Mouse (Mus musculus): ENCODE measurements around the gene Cntrob. TPM values are rescaled to one million over a fixed set of nuclear protein-coding genes. Genes with fewer than 3 reads are reported as not detected.

Cntrob gene
- polyA plus RNA-seq, 1 experiment from 2014 or later = 17.1 TPM

- Histone ChIP-seq H3K4me3 (ENCODE audit: low read depth, low read length) (no peak overlapping the region), H3K4me2 (no peak overlapping the region), H3K36me3 (ENCODE audit: control insufficient read depth, insufficient read depth, low read length) (no peaks in the 10 kb centered on the region), H3K27me3 (replicated peaks; ENCODE audit: control insufficient read depth, insufficient read depth, low read length) (peaks cover 18% of the 10 kb centered on the region), H3K4me1 (replicated peaks; ENCODE audit: control insufficient read depth, insufficient read depth, low read length) (no peaks in the 10 kb centered on the region), H3K27ac (ENCODE audit: low read depth, low read length) (no peak overlapping the region), H3K9me3 (ENCODE audit: control insufficient read depth, low read length) (no peaks in the 10 kb centered on the region), H3K9ac (ENCODE audit: low read depth, low read length) (no peak overlapping the region)
- WGBS = 35% methylated on average over 16 of the region's 16 CpGs
- DNase-seq (ENCODE audit: low spot score) = peak; percentile 74
- ATAC-seq (replicated peaks; ENCODE audit: low FRiP score) = no peak
Measured at GRCm38 (mm10) chr11:69272122-69272740, 51.3 kb downstream of the Cntrob start.

GRCm38 (mm10) chr11:69269575-69269974 is 54.0 kb downstream of the Cntrob start:
- H3K9ac ChIP-seq (ENCODE audit: low read depth, low read length) = no peak overlapping the region
- peaks cover 18% of the 10 kb centered on the region for H3K27me3 ChIP-seq (replicated peaks; ENCODE audit: control insufficient read depth, insufficient read depth, low read length)
- DNase-seq (ENCODE audit: low spot score) (peak; percentile 55), ATAC-seq (replicated peaks; ENCODE audit: low FRiP score) (no peak)
- H3K36me3 ChIP-seq (ENCODE audit: control insufficient read depth, insufficient read depth, low read length) = no peaks in the 10 kb centered on the region
- no peaks in the 10 kb centered on the region for H3K4me1 ChIP-seq (replicated peaks; ENCODE audit: control insufficient read depth, insufficient read depth, low read length)
- H3K9me3 ChIP-seq (ENCODE audit: control insufficient read depth, low read length) = no peaks in the 10 kb centered on the region
- H3K27ac ChIP-seq (ENCODE audit: low read depth, low read length) = no peak overlapping the region
- 16% methylated on average over 13 of the region's 13 CpGs for WGBS
- no peak overlapping the region for H3K4me3 ChIP-seq (ENCODE audit: low read depth, low read length)
- no peak overlapping the region for H3K4me2 ChIP-seq

- no peaks in the 10 kb centered on the region for H3K36me3 ChIP-seq (ENCODE audit: control insufficient read depth, insufficient read depth, low read length)
- no peak overlapping the region for H3K27ac ChIP-seq (ENCODE audit: low read depth, low read length)
- DNase-seq (ENCODE audit: low spot score) = no peak
- H3K4me3 ChIP-seq (ENCODE audit: low read depth, low read length) = no peak overlapping the region
- 77% methylated on average over 13 of the region's 13 CpGs for WGBS
- H3K4me2 ChIP-seq = no peak overlapping the region
- no peak for ATAC-seq (replicated peaks; ENCODE audit: low FRiP score)
- no peaks in the 10 kb centered on the region; the same call in 1 of the 2 replicates for H3K4me1 ChIP-seq (replicated peaks; ENCODE audit: control insufficient read depth, insufficient read depth, low read length)
- no peaks in the 10 kb centered on the region for H3K9me3 ChIP-seq (ENCODE audit: control insufficient read depth, low read length)
- no peak overlapping the region for H3K9ac ChIP-seq (ENCODE audit: low read depth, low read length)
- peaks cover 18% of the 10 kb centered on the region for H3K27me3 ChIP-seq (replicated peaks; ENCODE audit: control insufficient read depth, insufficient read depth, low read length)
Measured at GRCm38 (mm10) chr11:69268100-69268499, 55.5 kb downstream of the Cntrob start.

- Histone ChIP-seq H3K9ac (ENCODE audit: low read depth, low read length) (no peak overlapping the region), H3K36me3 (ENCODE audit: control insufficient read depth, insufficient read depth, low read length) (no peaks in the 10 kb centered on the region), H3K4me1 (replicated peaks; ENCODE audit: control insufficient read depth, insufficient read depth, low read length) (no peaks in the 10 kb centered on the region; the same call in 1 of the 2 replicates), H3K27ac (ENCODE audit: low read depth, low read length) (no peak overlapping the region), H3K9me3 (ENCODE audit: control insufficient read depth, low read length) (no peaks in the 10 kb centered on the region), H3K4me3 (ENCODE audit: low read depth, low read length) (no peak overlapping the region), H3K4me2 (no peak overlapping the region), H3K27me3 (replicated peaks; ENCODE audit: control insufficient read depth, insufficient read depth, low read length) (peaks cover 18% of the 10 kb centered on the region)
- DNase-seq (ENCODE audit: low spot score) (no peak), ATAC-seq (replicated peaks; ENCODE audit: low FRiP score) (no peak)
- 32% methylated on average over 7 of the region's 7 CpGs for WGBS
Measured at GRCm38 (mm10) chr11:69267341-69267740, 56.2 kb downstream of the Cntrob start.

GRCm38 (mm10) chr11:69266253-69266652 is 57.3 kb downstream of the Cntrob start:
- ATAC-seq (replicated peaks; ENCODE audit: low FRiP score) (no peak), DNase-seq (ENCODE audit: low spot score) (no peak)
- H3K4me2 ChIP-seq = peak overlapping the region; percentile 17; the same call in 1 of the 2 replicates
- H3K27ac ChIP-seq (ENCODE audit: low read depth, low read length) = no peak overlapping the region
- H3K27me3 ChIP-seq (replicated peaks; ENCODE audit: control insufficient read depth, insufficient read depth, low read length) = peaks cover 15% of the 10 kb centered on the region
- WGBS = 21% methylated on average over 10 of the region's 10 CpGs
- H3K36me3 ChIP-seq (ENCODE audit: control insufficient read depth, insufficient read depth, low read length) = no peaks in the 10 kb centered on the region
- no peaks in the 10 kb centered on the region for H3K9me3 ChIP-seq (ENCODE audit: control insufficient read depth, low read length)
- H3K9ac ChIP-seq (ENCODE audit: low read depth, low read length) = no peak overlapping the region
- no peak overlapping the region; the same call in 1 of the 2 replicates for H3K4me3 ChIP-seq (ENCODE audit: low read depth, low read length)
- H3K4me1 ChIP-seq (replicated peaks; ENCODE audit: control insufficient read depth, insufficient read depth, low read length) = no peaks in the 10 kb centered on the region; the same call in 1 of the 2 replicates

GRCm38 (mm10) chr11:69265410-69265809 is 58.2 kb downstream of the Cntrob start:
- Histone ChIP-seq H3K9ac (ENCODE audit: low read depth, low read length) (no peak overlapping the region), H3K9me3 (ENCODE audit: control insufficient read depth, low read length) (no peaks in the 10 kb centered on the region), H3K36me3 (ENCODE audit: control insufficient read depth, insufficient read depth, low read length) (no peaks in the 10 kb centered on the region), H3K4me1 (replicated peaks; ENCODE audit: control insufficient read depth, insufficient read depth, low read length) (no peaks in the 10 kb centered on the region; the same call in 1 of the 2 replicates), H3K27me3 (replicated peaks; ENCODE audit: control insufficient read depth, insufficient read depth, low read length) (peaks cover 15% of the 10 kb centered on the region), H3K4me3 (ENCODE audit: low read depth, low read length) (no peak overlapping the region), H3K27ac (ENCODE audit: low read depth, low read length) (no peak overlapping the region), H3K4me2 (no peak overlapping the region)
- no peak for ATAC-seq (replicated peaks; ENCODE audit: low FRiP score)
- no peak for DNase-seq (ENCODE audit: low spot score)
- WGBS = 65% methylated on average over 9 of the region's 9 CpGs

- Histone ChIP-seq H3K36me3 (ENCODE audit: control insufficient read depth, insufficient read depth, low read length) (no peaks in the 10 kb centered on the region), H3K9me3 (ENCODE audit: control insufficient read depth, low read length) (no peaks in the 10 kb centered on the region), H3K4me3 (ENCODE audit: low read depth, low read length) (no peak overlapping the region), H3K27me3 (replicated peaks; ENCODE audit: control insufficient read depth, insufficient read depth, low read length) (peaks cover 15% of the 10 kb centered on the region), H3K4me2 (no peak overlapping the region), H3K9ac (ENCODE audit: low read depth, low read length) (no peak overlapping the region), H3K27ac (ENCODE audit: low read depth, low read length) (no peak overlapping the region), H3K4me1 (replicated peaks; ENCODE audit: control insufficient read depth, insufficient read depth, low read length) (no peaks in the 10 kb centered on the region; the same call in 1 of the 2 replicates)
- ATAC-seq (replicated peaks; ENCODE audit: low FRiP score) = no peak
- WGBS = 51% methylated on average over 2 of the region's 2 CpGs
- DNase-seq (ENCODE audit: low spot score) = no peak
Measured at GRCm38 (mm10) chr11:69264276-69264675, 59.3 kb downstream of the Cntrob start.

GRCm38 (mm10) chr11:69260111-69260510 is 63.5 kb downstream of the Cntrob start:
- no peak for ATAC-seq (replicated peaks; ENCODE audit: low FRiP score)
- WGBS = 88% methylated on average over 1 of the region's 1 CpGs
- Histone ChIP-seq H3K9ac (ENCODE audit: low read depth, low read length) (no peak overlapping the region), H3K36me3 (ENCODE audit: control insufficient read depth, insufficient read depth, low read length) (no peaks in the 10 kb centered on the region), H3K27ac (ENCODE audit: low read depth, low read length) (no peak overlapping the region), H3K27me3 (replicated peaks; ENCODE audit: control insufficient read depth, insufficient read depth, low read length) (no peaks in the 10 kb centered on the region), H3K4me1 (replicated peaks; ENCODE audit: control insufficient read depth, insufficient read depth, low read length) (no peaks in the 10 kb centered on the region; the same call in 1 of the 2 replicates), H3K4me2 (no peak overlapping the region), H3K9me3 (ENCODE audit: control insufficient read depth, low read length) (no peaks in the 10 kb centered on the region), H3K4me3 (ENCODE audit: low read depth, low read length) (no peak overlapping the region)
- DNase-seq (ENCODE audit: low spot score) = no peak

- Histone ChIP-seq H3K9ac (ENCODE audit: low read depth, low read length) (no peak overlapping the region), H3K4me2 (no peak overlapping the region), H3K4me3 (ENCODE audit: low read depth, low read length) (no peak overlapping the region), H3K27ac (ENCODE audit: low read depth, low read length) (no peak overlapping the region), H3K9me3 (ENCODE audit: control insufficient read depth, low read length) (no peaks in the 10 kb centered on the region), H3K36me3 (ENCODE audit: control insufficient read depth, insufficient read depth, low read length) (no peaks in the 10 kb centered on the region), H3K27me3 (replicated peaks; ENCODE audit: control insufficient read depth, insufficient read depth, low read length) (no peaks in the 10 kb centered on the region), H3K4me1 (replicated peaks; ENCODE audit: control insufficient read depth, insufficient read depth, low read length) (no peaks in the 10 kb centered on the region)
- DNase-seq (ENCODE audit: low spot score) (peak; percentile 61), ATAC-seq (replicated peaks; ENCODE audit: low FRiP score) (no peak)
- 56% methylated on average over 5 of the region's 5 CpGs for WGBS
Measured at GRCm38 (mm10) chr11:69258287-69258686, 65.3 kb downstream of the Cntrob start.
